Mouse (Mus musculus) monocyte, adult 5-6 weeks (primary cell): ENCODE results near the gene Klhdc8b. TPM values are rescaled to one million over a fixed set of nuclear protein-coding genes. Genes with fewer than 3 reads are reported as not detected.

ENCODE experiments used
- ATAC-seq: fragments of 153-309, 156-312 bp; replicated peaks from 2 replicates; pipeline ENCODE4 v1.8.0; 2017; ENCODE audit warnings: mild to moderate bottlenecking; ENCODE audit not compliant: low TSS enrichment, insufficient number of reproducible peaks, severe bottlenecking, poor library complexity, low FRiP score
- total RNA-seq: library from RNA; stranded (forward); fragments of 200-1000, 200-491, 200-594 nt; gene quantifications from 3 replicates; pipeline ENCODE4 v1.2.3, GENCODE M21; 2017

Klhdc8b gene
- total RNA-seq, 1 experiment from 2014 or later: 0.48 TPM

GRCm38 (mm10) chr9:108411381-108411942 lies 49.9 kb downstream of the Klhdc8b start:
- ATAC-seq: no peak

GRCm38 (mm10) chr9:108409535-108409934 lies 51.8 kb downstream of the Klhdc8b start:
- ATAC-seq: no peak

GRCm38 (mm10) chr9:108404451-108404850 lies 56.9 kb downstream of the Klhdc8b start:
- no peak for ATAC-seq

GRCm38 (mm10) chr9:108403081-108403480 lies 58.3 kb downstream of the Klhdc8b start:
- ATAC-seq: no peak

- ATAC-seq: no peak
Observed at GRCm38 (mm10) chr9:108401186-108401960, 60.0 kb downstream of the Klhdc8b start.

- no peak for ATAC-seq
Observed at GRCm38 (mm10) chr9:108398324-108398723, 63.1 kb downstream of the Klhdc8b start.

Other genes starting within 250 kb of the Klhdc8b start
- 3.2 to 5.7 TPM (median 5.0 TPM) in 3 replicates for gene Dag1, start 197.6 kb downstream of the Klhdc8b start, total RNA-seq
- gene Nicn1, start 171.2 kb downstream of the Klhdc8b start, total RNA-seq: 1.1 to 1.9 TPM (median 1.6 TPM) in 3 replicates
- gene Amt, start 164.7 kb downstream of the Klhdc8b start, total RNA-seq: 0.57 to 1.1 TPM in 2 of 3 replicates, not detected in the other
- 777 to 880 TPM (median 867 TPM) in 3 replicates for gene Rhoa, start 155.5 kb downstream of the Klhdc8b start, total RNA-seq
- gene Tcta, start 155.4 kb downstream of the Klhdc8b start, total RNA-seq: 9.4 to 19.9 TPM (median 16.0 TPM) in 3 replicates
- 1,210 to 1,931 TPM (median 1,658 TPM) in 3 replicates for gene Gpx1, start 122.7 kb downstream of the Klhdc8b start, total RNA-seq
- gene Usp4, start 113.7 kb downstream of the Klhdc8b start, total RNA-seq: 106 to 168 TPM (median 114 TPM) in 3 replicates
- 3.5 to 8.4 TPM (median 4.9 TPM) in 3 replicates for gene 1700102P08Rik, start 68.8 kb downstream of the Klhdc8b start, total RNA-seq
- gene Ccdc36, start 33.1 kb downstream of the Klhdc8b start, total RNA-seq: not detected in 3 replicates
- gene BC048562, start 25.1 kb downstream of the Klhdc8b start, total RNA-seq: not detected in 3 replicates
- 12.6 to 19.5 TPM (median 14.1 TPM) in 3 replicates for gene Ccdc71, start 1.1 kb downstream of the Klhdc8b start, total RNA-seq
- gene Lamb2, start 18.2 kb upstream of the Klhdc8b start, total RNA-seq: not detected in 3 replicates
- 39.9 to 81.2 TPM (median 50.5 TPM) in 3 replicates for gene Usp19, start 29.0 kb upstream of the Klhdc8b start, total RNA-seq
- 129 to 159 TPM (median 133 TPM) in 3 replicates for gene Qars, start 46.1 kb upstream of the Klhdc8b start, total RNA-seq
- gene Qrich1, start 55.2 kb upstream of the Klhdc8b start, total RNA-seq: 169 to 180 TPM (median 176 TPM) in 3 replicates
- gene Impdh2, start 98.7 kb upstream of the Klhdc8b start, total RNA-seq: 62.6 to 85.5 TPM (median 75.7 TPM) in 3 replicates
- gene Ndufaf3, start 105.9 kb upstream of the Klhdc8b start, total RNA-seq: 8.3 to 13.4 TPM (median 8.5 TPM) in 3 replicates
- gene Dalrd3, start 108.3 kb upstream of the Klhdc8b start, total RNA-seq: 30.3 to 61.1 TPM (median 44.8 TPM) in 3 replicates
- gene Wdr6, start 117.2 kb upstream of the Klhdc8b start, total RNA-seq: 3.6 to 11.4 TPM (median 5.8 TPM) in 3 replicates
- 0.75 to 2.6 TPM (median 0.87 TPM) in 3 replicates for gene P4htm, start 136.1 kb upstream of the Klhdc8b start, total RNA-seq
- 163 to 214 TPM (median 169 TPM) in 3 replicates for gene Arih2, start 187.8 kb upstream of the Klhdc8b start, total RNA-seq
- 41.3 to 54.1 TPM (median 43.3 TPM) in 3 replicates for gene Slc25a20, start 200.5 kb upstream of the Klhdc8b start, total RNA-seq
- 13.1 to 24.5 TPM (median 23.8 TPM) in 3 replicates for gene Prkar2a, start 227.7 kb upstream of the Klhdc8b start, total RNA-seq